Mouse (Mus musculus) heart, postnatal 14 days (tissue): ENCODE data around the gene Gm10197. TPM values are rescaled to one million over a fixed set of nuclear protein-coding genes. Genes with fewer than 3 reads are reported as not detected.

Experiments
- DNase-seq, 2 experiments: peaks; one replicate each; pipeline ENCODE4 v3.0.0; 2021 to 2022
- intact Hi-C: fragments of 180-260 bp; cut with DNase I; formaldehyde crosslinking; loops from one replicate; pipeline ENCODE4 v1.15.1; 2025
- total RNA-seq, 2 experiments: library from RNA; stranded (reverse); gene quantifications; 2 replicates each; pipeline ENCODE4 v1.2.3; 2021

Gene Gm10197
- total RNA-seq, 2 experiments from 2014 or later, result not detected

DNA sequence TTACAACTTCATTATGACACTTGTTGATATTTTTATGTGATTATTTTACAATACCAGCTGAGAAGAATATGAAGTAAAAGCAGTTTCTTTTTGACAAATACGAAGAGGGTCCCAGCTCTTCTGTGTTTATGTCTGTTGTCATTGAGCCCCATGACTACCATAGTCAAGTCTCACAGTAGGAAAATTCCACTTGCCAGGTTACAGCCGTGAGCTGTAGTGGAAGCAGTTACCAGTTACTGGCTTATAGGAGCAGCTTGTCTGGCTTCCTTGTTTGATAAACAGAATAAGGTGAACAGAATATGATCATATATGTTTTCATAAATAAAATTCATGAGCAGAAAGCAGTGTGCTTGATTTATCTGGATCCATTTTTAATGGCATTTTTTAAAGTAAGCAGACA, 7.0 kb downstream of the Gm10197 start:
- intact Hi-C loops, result no loop called here
- no peak for DNase-seq

- intact Hi-C loops, result no loop called here
- DNase-seq, result peak in 1 of 2 experiments; percentile 32
Measured at GRCm38 (mm10) chr19:53362967-53363366, 8.6 kb downstream of the Gm10197 start.

DNA sequence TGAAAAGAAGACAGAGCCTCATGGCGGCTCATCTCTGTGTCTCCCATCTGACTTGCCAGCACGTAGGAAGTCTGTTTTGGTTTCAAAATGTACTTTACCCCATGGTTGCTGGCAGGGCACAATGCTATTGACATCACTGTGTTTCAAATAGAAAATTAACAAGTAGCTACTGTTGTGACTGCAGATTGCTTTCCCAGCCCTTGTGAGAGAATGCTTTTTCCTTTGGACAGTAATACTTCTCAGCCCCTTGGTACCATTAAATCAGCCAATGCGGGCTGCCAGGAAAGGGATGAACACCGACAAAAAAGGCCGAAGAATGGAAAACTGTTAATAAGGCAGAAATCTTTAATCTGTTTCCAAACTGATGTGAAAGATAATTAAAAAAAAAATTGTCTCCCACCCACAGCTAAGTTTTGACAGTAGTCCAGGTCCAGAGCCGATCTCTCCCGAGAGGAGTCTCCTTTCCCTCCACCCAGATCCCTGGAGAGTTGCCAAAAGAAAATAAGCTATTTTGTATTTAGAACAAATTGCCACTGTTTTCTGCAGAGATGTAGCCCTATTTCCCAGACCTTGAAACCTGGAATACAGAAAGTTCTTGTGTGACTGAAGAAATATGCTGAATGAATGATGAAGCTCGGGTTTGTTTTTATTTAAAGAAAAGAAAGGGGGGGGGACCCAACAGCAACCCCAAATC, 11.2 kb downstream of the Gm10197 start:
- intact Hi-C loops, result no loop called here

GRCm38 (mm10) chr19:53359160-53360033, 12.2 kb downstream of the Gm10197 start:
- DNase-seq, result peak; percentile 54 to 58

More for the DNA sequence above, 11.2 kb downstream of the Gm10197 start:
- DNase-seq, result no peak

GRCm38 (mm10) chr19:53355065-53355464, 16.5 kb downstream of the Gm10197 start:
- intact Hi-C loops, result no loop called here
- DNase-seq, result no peak

More at GRCm38 (mm10) chr19:53359160-53360033, 12.2 kb downstream of the Gm10197 start:
- intact Hi-C loops, result no loop called here

GRCm38 (mm10) chr19:53354271-53355000, 17.1 kb downstream of the Gm10197 start:
- DNase-seq, result no peak

DNA sequence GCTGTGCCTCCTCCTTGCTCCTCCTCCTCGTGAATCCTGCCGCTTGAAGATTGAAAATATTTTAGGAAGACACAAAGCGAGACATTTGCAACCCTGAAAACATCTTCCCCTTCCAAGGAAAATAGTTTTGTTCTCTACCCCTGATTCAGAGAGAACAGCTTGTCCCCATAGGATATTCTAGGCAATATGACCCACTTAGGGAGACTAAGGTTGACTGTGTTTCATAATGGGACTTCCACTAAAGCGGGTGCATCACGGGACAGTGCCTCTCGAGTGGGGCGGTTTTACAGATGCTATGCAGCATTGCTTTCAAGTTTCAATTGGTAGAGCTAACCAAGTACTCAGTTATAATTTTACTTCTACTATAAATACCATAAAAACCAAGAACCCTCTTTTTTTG, 17.7 kb downstream of the Gm10197 start:
- intact Hi-C loops, result no loop called here

More at GRCm38 (mm10) chr19:53354271-53355000, 17.1 kb downstream of the Gm10197 start:
- intact Hi-C loops, result no loop called here

DNA sequence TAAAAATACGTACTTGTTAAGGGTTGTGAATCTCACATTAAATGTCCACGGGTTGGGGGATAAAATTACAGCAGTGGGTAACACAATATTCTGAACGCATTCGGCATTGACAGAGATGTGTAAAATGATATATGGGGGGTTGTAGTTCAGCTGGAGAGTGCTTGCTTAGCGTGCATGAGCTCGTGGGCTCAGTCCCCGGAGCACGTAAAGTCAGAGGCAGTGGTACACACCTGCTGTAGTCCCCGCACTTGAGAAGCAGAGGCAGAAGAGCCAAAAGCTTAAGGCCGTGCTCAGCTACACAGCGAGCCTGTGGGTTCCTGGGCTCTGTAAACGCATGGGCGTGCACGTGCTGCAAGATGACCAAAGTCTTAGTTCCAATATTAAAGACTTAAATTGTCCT, 25.8 kb downstream of the Gm10197 start:
- no peak for DNase-seq
- intact Hi-C loops, result no loop called here

More for the DNA sequence above, 17.7 kb downstream of the Gm10197 start:
- DNase-seq, result no peak

- intact Hi-C loops, result no loop called here
Measured at GRCm38 (mm10) chr19:53344062-53344461, 27.5 kb downstream of the Gm10197 start.

GRCm38 (mm10) chr19:53343174-53343881, 28.2 kb downstream of the Gm10197 start:
- intact Hi-C loops, result no loop called here
- DNase-seq, result no peak

More at GRCm38 (mm10) chr19:53344062-53344461, 27.5 kb downstream of the Gm10197 start:
- no peak for DNase-seq

GRCm38 (mm10) chr19:53340423-53340822, 31.1 kb downstream of the Gm10197 start:
- intact Hi-C loops, result no loop called here

DNA sequence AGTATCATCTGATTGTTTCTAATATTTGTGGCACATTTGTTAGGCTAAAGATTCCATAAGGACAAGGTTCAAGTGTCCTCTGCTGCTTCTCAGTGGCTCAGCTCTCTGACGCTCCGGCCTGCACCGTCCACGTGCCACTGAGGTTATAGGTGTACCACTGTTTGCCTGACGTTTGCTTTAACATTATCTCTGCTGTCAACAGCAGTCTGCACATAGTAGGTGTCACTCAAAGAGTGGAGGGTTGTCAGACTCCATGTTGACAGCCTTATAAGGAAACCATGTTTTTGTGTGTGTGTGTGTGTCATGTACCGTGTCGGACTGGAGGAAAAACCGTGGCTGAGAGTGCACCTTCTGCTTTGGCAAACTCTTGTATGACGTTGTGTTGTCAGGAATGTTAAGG, 36.3 kb downstream of the Gm10197 start:
- no peak for DNase-seq
- intact Hi-C loops, result no loop called here

More at GRCm38 (mm10) chr19:53340423-53340822, 31.1 kb downstream of the Gm10197 start:
- DNase-seq, result no peak

- intact Hi-C loops, result no loop called here
- no peak for DNase-seq
Measured at GRCm38 (mm10) chr19:53333730-53334129, 37.8 kb downstream of the Gm10197 start.

DNA sequence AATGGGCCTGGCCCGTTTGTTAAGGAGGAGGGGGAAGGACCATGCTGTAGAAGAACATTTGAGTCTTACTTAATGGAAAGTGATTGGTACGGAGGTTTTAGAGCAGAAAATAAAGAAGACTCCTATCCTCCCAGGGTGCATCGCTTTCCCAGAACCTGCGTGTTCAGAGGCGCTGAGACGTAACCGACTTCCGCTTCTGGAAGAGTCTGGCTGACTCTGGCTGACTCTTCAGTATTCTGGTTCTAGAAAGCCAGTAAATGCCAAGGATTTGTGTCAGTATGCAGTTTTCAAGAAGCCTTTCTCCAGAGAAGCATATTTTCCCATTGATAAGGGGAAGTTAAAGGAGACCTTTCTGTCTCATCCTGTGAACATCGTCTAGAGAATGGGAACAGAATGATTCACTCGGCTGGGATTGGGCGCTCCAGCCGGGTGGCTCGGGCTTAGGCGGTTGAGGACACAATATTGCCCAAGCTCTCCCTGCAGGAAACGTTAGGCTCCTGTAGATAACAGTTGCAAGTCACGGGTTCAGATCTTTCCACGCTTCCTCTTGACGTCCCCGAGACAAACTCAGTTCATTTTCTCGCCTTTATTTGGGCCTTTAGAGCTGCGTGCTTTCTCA, 39.6 kb downstream of the Gm10197 start:
- no peak for DNase-seq
- intact Hi-C loops, result no loop called here

- intact Hi-C loops, result loop anchor here (2.0 to 5.0 kb wide), 4 partner anchors 17 to 188 kb away; partner anchors contain the start of gene Add3
Measured at GRCm38 (mm10) chr19:53329992-53330381, 41.6 kb downstream of the Gm10197 start.

DNA sequence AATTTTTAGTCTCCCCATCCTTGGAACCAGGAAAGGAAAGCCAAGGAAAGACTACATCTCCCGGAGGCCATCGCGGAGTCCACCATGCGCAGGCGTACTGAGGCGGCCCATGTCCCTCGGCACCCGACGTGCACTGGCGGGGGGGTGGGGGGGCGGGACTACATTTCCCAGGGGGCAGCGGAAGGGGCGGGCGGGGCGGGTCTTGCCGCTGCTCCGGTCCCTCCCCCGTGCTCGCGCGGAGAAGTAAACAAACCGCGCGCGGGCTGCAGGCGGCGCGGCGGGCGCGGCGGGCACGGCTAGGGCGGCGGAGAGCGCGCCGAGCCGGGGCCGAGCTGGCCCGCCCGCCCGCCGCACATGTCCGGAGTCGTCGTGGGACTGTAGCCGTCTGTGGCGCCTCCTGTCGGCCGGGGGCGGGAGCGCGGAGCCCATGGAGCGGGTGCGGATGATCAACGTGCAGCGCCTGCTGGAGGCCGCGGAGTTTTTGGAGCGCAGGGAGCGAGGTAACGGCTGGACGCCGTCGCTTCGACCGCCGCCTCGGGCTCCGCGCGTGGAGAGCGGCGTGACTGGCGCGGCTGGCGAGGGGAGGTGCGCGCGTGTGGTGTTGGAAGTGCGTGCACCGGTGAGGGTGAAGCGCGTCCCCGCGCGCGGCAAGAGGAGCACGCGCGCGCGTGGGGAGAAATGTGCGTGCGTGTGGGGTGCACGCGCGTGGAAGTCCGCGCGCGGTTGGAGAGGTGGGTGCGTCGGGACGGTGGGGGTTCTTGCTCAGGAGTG, 42.2 kb downstream of the Gm10197 start:
- peak; percentile 92 to 95 for DNase-seq
- intact Hi-C loops, result loop anchor here (2.0 to 5.0 kb wide), 4 partner anchors 17 to 187 kb away; partner anchors contain the start of gene Add3

More at GRCm38 (mm10) chr19:53329992-53330381, 41.6 kb downstream of the Gm10197 start:
- peak; percentile 73 to 79 for DNase-seq

DNA sequence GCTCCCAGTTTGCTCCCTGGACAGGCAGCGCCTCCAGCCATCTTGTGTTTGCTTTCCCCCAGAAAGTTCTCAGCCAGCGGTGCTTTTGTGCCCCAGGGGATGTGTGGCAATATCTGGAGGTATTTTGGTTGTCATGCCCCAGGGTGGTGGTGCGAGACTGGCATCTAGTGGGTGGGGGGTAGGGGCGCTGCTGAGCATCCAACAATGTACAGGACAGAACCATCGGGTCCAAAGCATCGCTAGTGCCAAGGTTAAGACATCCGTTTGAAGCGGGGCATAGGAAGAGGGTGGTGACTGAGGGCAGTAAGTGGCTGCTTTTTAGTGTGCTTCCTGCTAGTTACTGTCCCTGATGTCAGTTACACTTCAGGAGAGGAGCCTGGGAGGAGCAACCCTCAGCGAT, 43.5 kb downstream of the Gm10197 start:
- no peak for DNase-seq
- intact Hi-C loops, result loop anchor here (2.0 to 5.0 kb wide), 4 partner anchors 15 to 186 kb away; partner anchors contain the start of gene Add3

DNA sequence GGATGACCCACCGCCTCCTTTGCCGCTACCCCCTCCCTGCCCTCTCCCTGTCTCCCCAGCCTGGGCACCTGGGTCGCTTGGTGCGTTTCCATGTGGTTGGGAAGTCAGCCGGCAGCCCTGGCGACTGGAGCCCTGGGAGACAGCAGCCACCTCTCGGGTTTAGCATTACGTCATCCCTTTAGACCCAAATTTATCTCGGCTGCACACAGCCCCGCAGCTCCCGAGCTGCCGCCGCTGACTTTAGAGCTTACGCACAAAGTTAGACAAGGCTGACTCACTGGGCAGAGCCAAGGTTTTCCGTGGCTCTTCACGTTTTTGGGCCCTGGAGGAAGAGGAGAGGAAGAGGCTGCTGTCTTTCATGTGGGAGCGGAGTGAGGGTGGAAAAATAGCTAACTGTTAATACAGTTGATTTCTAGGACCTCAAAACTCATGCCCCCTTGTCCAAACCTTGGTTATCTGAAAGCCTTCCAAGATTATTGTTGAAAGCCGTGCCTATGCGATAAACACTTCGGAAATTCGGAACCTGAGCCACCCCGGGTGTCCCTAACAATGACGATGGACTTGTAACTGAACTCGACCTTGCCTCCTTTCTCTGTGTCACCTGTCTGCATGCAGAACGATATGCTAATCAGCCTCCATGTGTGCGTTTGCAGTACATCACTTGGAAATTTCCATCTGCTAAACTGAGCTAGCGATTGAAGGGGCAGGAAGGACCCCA, 45.8 kb downstream of the Gm10197 start:
- peak; percentile 60 to 63 for DNase-seq
- intact Hi-C loops, result loop anchor here (5.0 kb wide), 1 partner anchor 183 kb away; the partner anchor contains the start of gene Add3
